Mouse (Mus musculus) 416B (cell line): ENCODE data around the gene Zfp750.

ENCODE experiments used
- DNase-seq: peaks from one replicate; pipeline ENCODE4 v3.0.0; 2011; ENCODE audit warnings: low read depth

Zfp750 gene

DNA sequence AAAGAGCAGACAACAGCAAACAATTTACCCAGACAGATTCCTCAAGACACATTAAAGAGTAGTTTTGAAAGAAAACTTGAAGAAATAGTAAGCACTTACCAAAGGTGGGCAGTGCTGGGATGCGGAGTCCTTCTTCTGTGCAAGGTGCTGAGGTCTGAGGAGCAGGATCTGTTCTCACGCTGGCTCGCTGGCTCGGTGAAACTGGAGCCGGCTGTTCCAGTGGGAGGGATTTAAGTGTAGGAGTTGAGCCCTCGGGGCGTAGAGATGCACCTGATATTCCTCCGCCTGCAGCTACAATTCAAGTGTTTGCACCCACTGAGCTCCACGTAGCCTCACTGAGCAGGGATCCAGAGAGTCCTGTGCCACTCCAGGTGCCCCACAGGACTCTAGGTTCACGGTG is at the start of gene Zfp750:
Gene Zfp750 (minus strand): TSS at position 203 of the 400 bp plus-strand sequence.
- no peak for DNase-seq

DNA sequence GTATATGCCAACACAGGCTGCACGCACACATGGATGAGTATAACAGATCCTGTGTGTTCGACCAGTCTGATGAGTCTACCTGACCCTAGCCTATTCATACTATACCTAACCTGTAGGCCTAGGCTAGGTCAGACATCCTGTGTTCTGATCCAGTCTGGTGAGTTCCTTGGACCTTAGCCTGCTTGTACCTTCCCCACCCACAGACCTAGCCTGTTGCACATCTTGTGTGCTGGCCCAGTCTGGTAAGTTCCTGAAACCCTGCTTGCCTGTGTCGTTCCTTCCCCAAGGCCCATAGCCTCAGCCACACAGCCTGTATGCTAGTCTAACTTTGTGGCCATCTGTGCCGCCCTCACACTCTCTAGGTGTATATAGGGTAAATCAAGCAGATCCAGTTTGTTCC is 45.1 kb upstream of the Zfp750 start:
- no peak for DNase-seq

- DNase-seq: no peak
Measured at GRCm38 (mm10) chr11:121563312-121563711, 44.2 kb upstream of the Zfp750 start.

DNA sequence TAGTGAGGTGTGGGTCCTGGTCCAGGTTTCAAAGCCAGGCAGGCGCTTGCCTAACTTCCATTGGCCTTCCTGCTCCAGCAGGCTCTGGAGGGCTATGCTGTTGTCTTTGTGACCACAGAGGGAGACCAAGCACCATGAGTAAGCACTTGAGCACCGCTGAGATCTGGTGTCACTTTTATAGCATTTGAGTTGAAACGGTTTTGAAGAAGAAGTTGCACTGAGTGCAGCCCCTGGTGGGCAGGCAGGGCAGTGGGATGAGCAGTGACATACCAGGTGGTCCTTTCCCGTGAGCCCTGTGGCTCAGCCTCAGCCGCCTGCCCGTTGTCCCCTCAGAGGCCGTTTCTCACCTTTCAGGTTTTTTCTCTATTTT is 41.1 kb upstream of the Zfp750 start:
- DNase-seq: peak; percentile 93

DNA sequence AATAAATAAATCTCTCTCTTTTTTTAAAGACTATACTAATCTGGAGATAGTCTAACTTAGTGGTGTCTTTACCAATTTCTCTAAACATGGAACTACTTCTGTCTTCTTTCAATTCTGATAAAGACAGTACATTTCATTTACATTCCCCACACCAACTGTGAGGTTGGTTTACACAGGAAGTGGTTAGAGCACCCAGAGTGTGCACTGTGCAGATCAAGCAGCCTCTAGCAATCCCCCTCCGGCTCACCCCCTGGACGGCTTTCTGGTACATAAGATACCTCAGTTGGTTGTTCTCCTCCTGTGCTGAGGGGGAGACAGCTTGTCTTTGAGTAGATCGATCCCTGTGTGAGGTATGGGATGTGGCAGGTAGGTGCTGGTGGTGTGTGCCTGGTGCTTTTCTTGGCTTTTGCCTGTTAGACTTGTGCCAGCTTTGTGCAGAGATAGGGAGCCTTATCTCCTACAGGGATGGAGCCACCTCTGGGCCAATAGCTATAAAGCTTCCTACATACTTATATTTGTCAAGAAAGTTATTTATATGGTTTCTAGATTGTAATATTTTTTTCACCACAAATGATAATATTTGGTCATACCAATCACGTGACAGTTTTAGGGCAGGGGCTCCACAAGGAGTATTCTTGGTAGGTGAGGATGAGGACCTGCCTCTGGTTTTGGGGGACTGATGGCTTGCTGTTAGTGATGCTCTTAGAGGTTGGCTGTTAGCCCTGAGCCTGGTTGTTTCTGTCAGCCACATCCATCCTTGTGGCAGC is 40.6 kb upstream of the Zfp750 start:
- peak; percentile 91 for DNase-seq

- no peak for DNase-seq
Measured at GRCm38 (mm10) chr11:121558522-121558921, 39.4 kb upstream of the Zfp750 start.

DNA sequence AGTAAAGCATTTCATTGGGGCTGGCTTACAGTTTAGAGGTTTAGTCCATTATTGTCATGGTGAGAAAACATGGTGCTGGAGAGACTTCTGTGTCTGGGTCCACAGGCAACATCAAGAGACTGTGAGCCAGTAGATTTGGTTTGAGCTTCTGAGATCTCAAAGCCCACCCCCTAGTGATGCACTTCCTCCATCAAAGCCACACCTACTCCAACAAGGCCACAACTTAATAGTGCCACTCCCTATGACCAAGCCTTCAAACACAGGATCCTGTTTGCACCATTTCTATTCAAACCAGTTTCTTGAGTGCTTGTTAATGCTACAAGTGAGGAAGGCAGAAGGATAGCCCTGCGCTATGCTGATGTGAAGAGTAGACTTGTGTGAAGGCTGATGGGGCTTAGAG is 38.8 kb upstream of the Zfp750 start:
- DNase-seq: no peak

- no peak for DNase-seq
Measured at GRCm38 (mm10) chr11:121556727-121557126, 37.6 kb upstream of the Zfp750 start.

DNA sequence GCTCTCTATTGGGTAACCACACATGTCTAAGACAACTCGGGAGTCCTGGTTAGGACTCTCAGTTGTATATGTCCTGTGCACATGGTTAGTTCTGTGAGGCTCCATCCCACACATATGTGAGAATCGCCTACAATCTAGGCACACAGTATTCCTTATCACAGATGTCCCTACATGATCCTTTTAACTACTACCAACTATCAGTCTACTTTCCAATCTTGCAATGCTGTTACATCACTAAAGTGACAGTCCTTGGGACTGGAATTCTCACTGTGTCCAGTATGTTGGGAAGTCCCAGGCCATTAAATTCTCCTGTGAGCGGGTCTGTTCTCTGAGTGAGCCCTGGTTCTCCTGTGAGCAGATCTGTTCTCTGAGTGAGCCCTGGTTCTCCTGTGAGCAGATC is 34.3 kb upstream of the Zfp750 start:
- no peak for DNase-seq

DNA sequence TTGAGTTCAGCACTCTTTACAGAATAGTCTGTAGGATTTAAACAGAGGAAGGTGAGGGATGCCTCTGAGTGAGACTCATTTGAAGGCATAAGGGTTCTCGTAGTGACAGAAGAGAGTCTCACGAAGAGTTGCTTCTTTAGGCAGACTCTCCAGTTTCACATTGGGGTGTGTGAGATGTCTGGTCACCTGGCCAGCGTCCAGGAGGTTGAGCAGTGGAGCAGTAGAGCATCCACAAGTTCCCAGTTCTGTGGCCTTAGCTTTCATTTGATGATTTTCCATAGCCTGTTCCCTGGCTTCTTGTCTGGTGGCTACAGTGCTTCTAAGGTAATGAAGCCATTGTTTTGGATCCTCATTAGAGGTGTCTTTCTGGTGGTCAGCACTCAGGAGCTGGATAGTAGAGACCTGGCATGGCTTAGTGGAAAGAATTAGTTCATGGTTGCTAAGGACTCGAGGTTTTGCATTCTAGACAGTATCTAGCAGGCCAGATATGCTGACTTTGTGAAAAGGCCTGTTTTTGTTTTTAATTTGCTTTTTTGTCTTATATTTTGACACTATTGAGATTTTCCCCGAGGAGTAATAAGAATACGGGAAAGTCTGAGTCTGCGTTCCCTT is 33.8 kb upstream of the Zfp750 start:
- peak; percentile 32 for DNase-seq

DNA sequence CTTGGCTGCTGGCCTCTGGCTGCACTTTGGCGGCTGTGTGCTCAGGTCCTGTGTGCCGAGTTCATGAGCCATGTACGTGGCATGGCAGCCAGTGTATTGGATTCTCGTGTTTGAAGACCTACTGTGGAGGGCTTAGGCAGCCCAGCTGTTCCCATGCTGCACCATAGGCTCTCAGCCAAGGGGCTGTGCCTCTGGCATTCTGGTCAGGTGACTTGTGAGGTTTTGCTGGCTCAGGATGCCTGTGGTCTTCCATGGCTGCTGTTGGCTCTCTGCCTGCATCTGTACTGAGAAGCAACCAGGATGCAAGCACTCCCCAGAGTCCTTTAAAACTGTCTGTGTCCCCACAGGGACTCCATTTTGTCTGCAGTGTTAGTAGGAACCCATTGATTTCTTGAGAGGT is 33.0 kb upstream of the Zfp750 start:
- DNase-seq: peak; percentile 84

DNA sequence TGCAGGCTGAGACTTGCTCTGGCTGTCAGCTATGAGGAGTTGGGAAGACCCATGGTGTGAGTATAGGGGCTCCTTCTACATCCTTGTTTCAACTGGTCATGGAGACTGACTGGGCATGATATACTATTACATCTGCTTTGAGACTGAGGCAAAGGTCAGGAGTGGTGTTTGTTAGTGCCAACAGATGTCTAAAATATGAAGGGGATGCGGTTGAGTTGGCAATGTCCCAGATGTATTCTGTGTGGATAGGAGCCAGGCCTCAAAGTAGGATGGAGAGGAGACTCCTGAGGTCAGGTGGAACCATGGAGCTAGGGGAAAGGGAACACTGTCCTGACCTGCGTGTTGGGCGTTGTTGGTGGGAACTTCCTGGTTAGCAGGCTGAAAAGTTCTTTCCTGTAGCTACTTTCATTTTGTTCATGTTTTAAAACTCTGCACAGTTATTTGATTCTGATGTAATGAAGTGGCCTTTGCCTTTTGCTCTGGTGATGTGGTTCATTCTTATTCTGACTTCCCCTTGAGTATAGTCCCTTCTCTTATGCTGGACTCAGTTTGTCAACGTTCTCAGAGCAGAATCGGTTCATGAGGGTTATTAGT is 32.2 kb upstream of the Zfp750 start:
- peak; percentile 25 for DNase-seq

- DNase-seq: no peak
Measured at GRCm38 (mm10) chr11:121549843-121550647, 30.9 kb upstream of the Zfp750 start.

GRCm38 (mm10) chr11:121548996-121549842 is 30.1 kb upstream of the Zfp750 start:
- DNase-seq: no peak

DNA sequence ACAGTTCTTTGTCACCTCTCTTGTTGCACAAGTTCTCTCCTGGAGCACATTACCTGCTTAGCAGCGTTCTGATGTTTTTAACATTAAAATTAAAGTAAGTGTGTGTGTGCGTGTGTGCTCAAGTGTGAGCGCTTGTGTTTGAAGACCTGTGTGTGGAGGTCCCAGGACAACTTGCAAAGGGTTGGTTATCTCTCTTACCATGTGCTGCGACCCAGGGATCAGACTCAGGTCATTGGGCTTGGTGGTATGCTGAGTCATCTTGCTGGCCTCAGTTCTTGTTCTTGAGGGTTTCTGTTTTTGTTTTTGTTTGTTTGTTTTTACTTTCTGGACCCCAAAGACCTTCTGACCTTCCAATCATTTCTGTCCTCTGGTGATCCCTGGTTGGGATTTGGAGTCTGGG is 28.8 kb upstream of the Zfp750 start:
- peak; percentile 57 for DNase-seq

- DNase-seq: no peak
Measured at GRCm38 (mm10) chr11:121547234-121547633, 28.1 kb upstream of the Zfp750 start.

- DNase-seq: no peak
Measured at GRCm38 (mm10) chr11:121545398-121546034, 26.4 kb upstream of the Zfp750 start.

DNA sequence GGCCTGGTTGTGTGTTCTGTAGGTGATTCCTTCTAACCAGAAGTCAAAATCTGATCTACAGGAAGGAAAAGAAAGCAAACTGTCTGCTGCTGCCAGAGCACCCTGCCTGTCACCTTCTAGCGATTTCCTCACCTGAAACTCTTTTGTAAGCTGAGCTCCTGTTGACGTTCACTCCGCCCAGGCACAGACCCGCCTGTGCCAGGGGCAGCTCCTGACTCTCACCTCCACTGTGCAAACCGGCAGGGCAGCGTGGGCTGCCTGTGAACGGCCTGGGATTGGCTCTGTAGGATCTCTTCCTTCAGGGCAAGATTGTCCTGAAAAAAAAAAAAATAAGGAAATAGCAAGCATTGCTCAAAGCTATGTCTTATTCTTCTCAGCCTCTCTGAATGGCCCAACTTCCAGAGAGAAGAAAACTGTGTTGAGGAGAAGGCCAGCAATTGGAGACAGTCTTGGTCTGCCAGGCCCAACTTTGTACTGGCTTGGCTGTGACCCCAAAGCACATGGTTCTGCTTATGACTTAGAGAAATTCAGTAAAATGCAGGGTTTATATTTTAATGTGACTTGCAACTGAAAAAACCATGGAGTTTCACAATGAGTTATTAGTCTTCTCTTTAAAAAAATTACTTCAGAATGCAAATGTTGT is 25.7 kb upstream of the Zfp750 start:
- DNase-seq: no peak

DNA sequence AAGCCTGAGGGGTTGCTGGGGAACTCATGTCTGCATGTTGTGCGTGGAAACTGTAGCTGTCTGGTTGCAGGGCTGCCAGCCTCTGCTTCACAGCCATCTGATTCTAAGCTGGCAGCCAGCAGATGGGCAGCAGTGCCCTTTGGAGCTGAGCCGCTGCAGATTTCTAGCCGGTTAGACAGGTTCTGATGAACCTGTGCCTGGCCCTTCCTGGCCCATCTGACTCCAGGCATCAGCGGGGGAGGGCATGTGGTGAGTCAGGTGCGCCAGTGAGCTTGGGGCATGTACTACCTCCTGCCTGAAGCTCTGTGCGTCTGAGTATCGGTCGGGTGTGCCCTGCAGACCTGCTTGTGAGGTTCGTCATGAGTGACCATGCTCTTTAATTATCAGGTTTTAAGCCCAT is 24.8 kb upstream of the Zfp750 start:
- DNase-seq: no peak

- DNase-seq: no peak
Measured at GRCm38 (mm10) chr11:121543287-121543856, 24.2 kb upstream of the Zfp750 start.
